Mouse (Mus musculus) thymus, adult 2 months (tissue): ENCODE data around the gene Ttbk1. TPM values are rescaled to one million over a fixed set of nuclear protein-coding genes. Genes with fewer than 3 reads are reported as not detected.

ENCODE experiments used
- DNase-seq: peaks from one replicate; pipeline ENCODE4 v3.0.0; 2021
- H3K27ac ChIP-seq: fragments of 200-500 bp; 2 replicates; pipeline ENCODE4 v1.5.1; 2012; ENCODE audit warnings: low read length, control low read depth; ENCODE audit not compliant: control insufficient read depth, insufficient read depth
- H3K27me3 ChIP-seq: fragments of 200-500 bp; 2 replicates; pipeline ENCODE4 v1.6.1; 2012; ENCODE audit warnings: mild to moderate bottlenecking, low read length, moderate library complexity, mixed read lengths; ENCODE audit not compliant: control insufficient read depth, insufficient read depth
- H3K36me3 ChIP-seq: fragments of 200-500 bp; 2 replicates; pipeline ENCODE4 v1.6.1; 2012; ENCODE audit warnings: mild to moderate bottlenecking, low read length, moderate library complexity; ENCODE audit not compliant: control insufficient read depth, insufficient read depth
- H3K4me1 ChIP-seq: fragments of 200-500 bp; replicated peaks from 2 replicates; pipeline ENCODE4 v1.6.1; 2012; ENCODE audit warnings: low read length; ENCODE audit not compliant: control insufficient read depth, insufficient read depth
- H3K4me3 ChIP-seq: fragments of 200-500 bp; 2 replicates; pipeline ENCODE4 v1.5.1; 2012; ENCODE audit warnings: mild to moderate bottlenecking, low read length, control low read depth, moderate library complexity; ENCODE audit not compliant: control insufficient read depth, insufficient read depth
- CTCF ChIP-seq: fragments of 200-500 bp; IDR thresholded peaks from 2 replicates; pipeline ENCODE4 v1.5.1; 2012; ENCODE audit warnings: mild to moderate bottlenecking, control low read depth, low read length, moderate library complexity, borderline replicate concordance; ENCODE audit not compliant: control insufficient read depth, poor library complexity, insufficient read depth; ENCODE audit errors: extremely low read depth
- POLR2A ChIP-seq: fragments of 200-500 bp; IDR thresholded peaks from 2 replicates; pipeline ENCODE4 v1.6.1; 2012; ENCODE audit warnings: mild to moderate bottlenecking, low read length, control low read depth, moderate library complexity; ENCODE audit not compliant: control insufficient read depth, poor library complexity, insufficient read depth; ENCODE audit errors: extremely low read depth
- WGBS: fragments of 180-500 bp; shearing (Covaris S2); methylation state at CpG from one replicate; pipeline ENCODE4 v1.1.7; 2018; 5-methylcytosine and 5-hydroxymethylcytosine counted together
- polyA plus RNA-seq: library from polyadenylated mRNA; depleted of rRNA; stranded (reverse); fragments of >200 nt; gene quantifications from 2 replicates; pipeline ENCODE4 v1.2.3, GENCODE M21; 2012; rRNA removed

The Ttbk1 gene
- polyA plus RNA-seq, result 1.0 and 1.1 TPM in 2 replicates

DNA sequence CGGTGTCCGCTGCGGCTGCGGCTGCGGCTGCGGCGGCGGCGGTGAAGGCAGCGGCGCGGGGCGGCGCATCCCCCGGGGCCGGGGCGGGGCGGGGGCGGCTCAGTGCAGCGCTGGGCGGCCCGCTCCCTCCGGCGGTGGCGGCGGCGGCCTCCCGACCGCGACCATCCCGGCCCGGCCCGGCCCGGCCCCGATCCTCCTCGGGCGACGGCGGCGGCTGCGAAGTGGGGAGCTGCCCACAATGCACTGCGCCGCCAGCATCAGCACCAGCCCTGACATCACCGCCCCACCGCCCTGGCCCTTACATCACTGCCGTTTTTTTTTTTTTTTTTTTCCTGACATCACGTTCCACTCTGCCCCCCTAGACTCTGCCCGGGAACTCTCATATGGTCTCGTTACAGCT is at the start of gene Ttbk1:
Ttbk1 (minus strand) TSS at position 245 of the 400 bp plus-strand sequence.
- no peak within 1 kb of the TSS for H3K27ac ChIP-seq
- H3K36me3 ChIP-seq, result no peaks in the 10 kb centered on the region
- peaks cover 26% of the 10 kb centered on the region for H3K27me3 ChIP-seq
- no peak for TF ChIP-seq POLR2A
- TF ChIP-seq CTCF, result no peak
- WGBS, result 4% methylated on average over 37 of the region's 49 CpGs
- no peak within 1 kb of the TSS for H3K4me3 ChIP-seq
- no peak for DNase-seq
- H3K4me1 ChIP-seq, result no peaks in the 10 kb centered on the region; the same call in none of the 2 replicates

DNA sequence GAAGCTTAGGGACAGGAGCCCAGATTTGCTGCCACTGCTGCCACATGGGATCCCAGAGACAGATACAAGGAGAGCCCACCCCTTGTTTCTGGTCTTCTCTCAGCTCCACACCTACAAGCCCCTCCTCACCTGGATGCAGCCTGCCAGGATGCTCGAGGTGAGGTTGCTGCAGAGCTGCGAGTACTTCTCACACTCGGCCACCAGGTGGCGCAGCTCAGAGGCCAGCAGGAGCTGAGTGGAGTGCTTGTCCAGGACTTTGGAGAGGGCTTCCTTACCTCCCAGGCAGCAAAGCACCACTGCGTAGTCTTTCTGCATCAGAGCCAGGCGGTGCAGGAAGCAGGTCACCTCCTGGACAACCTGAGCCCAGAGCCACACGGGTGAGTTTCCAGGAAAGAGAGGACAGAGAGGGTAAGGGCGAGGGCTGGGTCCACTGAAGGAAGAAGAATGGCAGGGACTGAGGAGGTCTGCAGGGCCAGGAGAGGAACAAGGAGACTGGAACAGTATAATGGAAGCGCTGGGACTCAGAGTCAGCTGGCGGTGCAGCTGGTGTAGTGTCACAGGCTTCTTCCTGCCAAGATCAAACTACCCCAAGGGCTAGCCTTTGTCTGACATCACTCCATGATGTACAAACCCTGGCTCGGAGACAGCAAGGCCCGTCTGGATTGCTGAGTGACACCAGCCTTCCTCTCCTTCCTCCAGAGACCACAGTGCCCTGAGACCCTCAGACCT is 38.3 kb upstream of the Ttbk1 start:
- no peaks in the 10 kb centered on the region for H3K36me3 ChIP-seq
- TF ChIP-seq CTCF (peak; percentile 87), POLR2A (no peak)
- DNase-seq, result peak; percentile 66
- no peaks in the 10 kb centered on the region for H3K27me3 ChIP-seq
- H3K4me1 ChIP-seq, result peaks cover 5% of the 10 kb centered on the region
- no peak overlapping the region for H3K27ac ChIP-seq
- WGBS, result 61% methylated on average over 12 of the region's 12 CpGs
- H3K4me3 ChIP-seq, result no peak overlapping the region

DNA sequence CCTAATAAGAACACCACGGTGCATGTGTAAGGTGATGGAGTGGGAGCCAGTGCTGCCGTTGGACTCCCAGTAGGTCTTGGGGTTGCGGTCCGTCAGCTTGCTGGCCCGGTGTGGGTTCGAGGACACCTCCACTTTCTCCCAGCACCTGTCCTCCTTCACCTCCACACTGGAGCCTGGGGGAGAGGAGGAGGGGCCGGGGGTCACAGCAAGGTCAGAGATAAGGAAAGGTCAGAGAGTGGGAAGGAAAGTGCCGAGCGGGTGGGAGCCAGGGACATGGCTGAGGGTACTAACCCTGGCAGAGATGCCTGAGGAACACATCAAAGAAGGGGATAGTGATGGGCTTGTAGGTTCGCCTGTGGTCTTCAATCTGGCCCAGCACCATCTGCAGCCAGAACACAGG is 37.6 kb upstream of the Ttbk1 start:
- Histone ChIP-seq H3K27ac (no peak overlapping the region), H3K4me3 (no peak overlapping the region), H3K36me3 (no peaks in the 10 kb centered on the region), H3K27me3 (no peaks in the 10 kb centered on the region), H3K4me1 (peaks cover 10% of the 10 kb centered on the region)
- DNase-seq, result no peak
- WGBS, result 96% methylated on average over 10 of the region's 10 CpGs
- TF ChIP-seq POLR2A, result no peak
- TF ChIP-seq CTCF, result no peak

DNA sequence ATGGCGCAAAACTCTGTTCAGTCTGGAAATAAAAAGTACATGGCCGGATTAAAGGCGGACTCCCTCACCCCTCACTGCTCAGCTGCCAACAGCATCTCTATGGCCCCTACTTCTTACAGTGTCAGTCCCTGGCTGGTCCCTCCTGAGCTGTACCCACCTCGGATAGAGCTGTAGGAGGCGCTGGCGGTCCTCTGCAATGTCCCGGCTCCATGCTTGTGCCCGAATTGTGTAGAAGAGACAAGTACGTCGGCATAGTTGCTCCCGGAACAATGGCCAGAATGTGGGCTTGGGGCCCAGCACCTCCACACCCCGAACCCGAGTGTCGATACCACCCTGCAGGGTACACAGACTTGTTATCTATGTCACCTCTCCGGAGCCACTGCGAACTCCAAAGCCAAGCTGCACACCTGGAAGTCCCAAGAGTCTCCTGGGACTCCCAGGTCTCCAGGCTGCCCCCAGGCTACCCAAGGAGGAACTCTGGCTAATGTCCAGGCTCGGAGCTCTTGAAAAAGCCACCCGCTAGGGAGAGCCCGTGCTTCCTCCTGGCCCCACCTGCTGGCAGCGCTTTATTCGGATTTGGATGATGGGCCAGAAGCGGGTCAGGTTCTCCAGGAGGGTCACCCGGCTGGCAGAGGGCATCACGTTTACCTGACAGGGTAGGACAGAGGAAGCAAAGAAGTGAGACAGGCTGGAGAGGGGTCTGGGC is 34.6 kb upstream of the Ttbk1 start:
- no peaks in the 10 kb centered on the region for H3K36me3 ChIP-seq

DNA sequence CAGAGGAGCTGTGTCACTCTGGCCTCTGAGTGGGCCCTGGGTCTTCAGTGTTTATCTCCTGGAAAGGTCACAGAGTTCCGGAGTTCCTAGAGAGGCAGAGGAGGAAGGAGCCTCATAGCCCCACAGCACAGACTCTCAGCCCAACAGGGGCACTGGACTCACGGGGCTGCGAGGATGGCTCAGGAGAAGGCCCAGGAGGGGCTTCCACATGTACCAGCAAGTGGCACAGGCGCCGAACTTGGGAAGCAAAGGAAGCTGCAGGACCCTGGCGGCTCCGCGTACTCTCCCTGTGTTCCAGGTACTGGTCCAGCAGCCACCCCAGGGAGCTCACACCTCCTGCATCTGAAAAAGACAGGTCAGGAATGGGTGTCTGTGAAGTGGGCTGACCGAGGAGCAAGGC is 33.7 kb upstream of the Ttbk1 start:
- Histone ChIP-seq H3K36me3 (no peaks in the 10 kb centered on the region), H3K27me3 (no peaks in the 10 kb centered on the region), H3K27ac (no peak overlapping the region), H3K4me3 (no peak overlapping the region), H3K4me1 (peaks cover 10% of the 10 kb centered on the region)
- TF ChIP-seq POLR2A, result no peak
- TF ChIP-seq CTCF, result no peak
- whole genome bisulfite sequencing, result 90% methylated on average over 9 of the region's 9 CpGs
- no peak for DNase-seq

More for the DNA sequence above, 34.6 kb upstream of the Ttbk1 start:
- 89% methylated on average over 24 of the region's 24 CpGs for WGBS
- H3K4me3 ChIP-seq, result no peak overlapping the region
- H3K27me3 ChIP-seq, result no peaks in the 10 kb centered on the region
- H3K27ac ChIP-seq, result no peak overlapping the region
- no peak for DNase-seq
- no peak for TF ChIP-seq CTCF
- TF ChIP-seq POLR2A, result no peak
- H3K4me1 ChIP-seq, result peaks cover 10% of the 10 kb centered on the region

DNA sequence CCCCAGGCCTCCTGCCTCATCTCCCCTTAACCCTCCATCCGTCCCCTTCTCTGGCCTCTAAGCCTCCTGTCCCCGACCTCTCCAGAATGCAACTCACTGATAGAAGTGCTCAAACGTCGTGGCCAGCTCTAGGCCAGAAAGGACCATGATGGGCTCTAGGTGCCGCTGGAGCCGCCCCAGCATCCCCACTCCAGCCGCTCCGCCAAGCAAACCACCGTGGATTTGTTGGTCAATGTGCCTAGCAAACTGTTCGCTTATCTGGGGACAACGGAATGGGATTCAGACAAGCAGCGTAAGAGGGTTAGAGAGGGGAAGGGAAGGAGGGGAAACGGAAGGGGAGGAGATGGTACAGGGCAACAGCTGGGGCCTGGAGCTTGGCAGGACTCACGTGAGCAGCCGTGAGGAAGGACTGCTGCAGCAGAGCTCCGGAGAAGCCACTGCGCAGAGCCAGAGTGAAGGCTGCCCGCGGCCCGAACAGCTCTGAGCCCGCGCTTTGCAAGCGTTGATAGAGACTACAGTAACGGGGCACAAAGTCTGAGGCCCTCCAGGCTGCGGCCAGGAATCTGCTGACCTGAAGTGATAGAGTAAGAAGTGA is 33.0 kb upstream of the Ttbk1 start:
- H3K4me3 ChIP-seq, result peak overlapping the region; percentile 39
- H3K36me3 ChIP-seq, result no peaks in the 10 kb centered on the region
- no peak for TF ChIP-seq POLR2A
- TF ChIP-seq CTCF, result no peak
- WGBS, result 35% methylated on average over 25 of the region's 25 CpGs
- no peaks in the 10 kb centered on the region for H3K27me3 ChIP-seq
- DNase-seq, result peak; percentile 15
- peaks cover 10% of the 10 kb centered on the region for H3K4me1 ChIP-seq
- H3K27ac ChIP-seq, result no peak overlapping the region
